Mouse (Mus musculus) heart, embryonic 16.5 days (tissue): ENCODE data around the gene Lypla2. TPM values are rescaled to one million over a fixed set of nuclear protein-coding genes. Genes with fewer than 3 reads are reported as not detected.
"Not testable (repeated sequence)": the region's sequence is repeated elsewhere in the genome, so short reads cannot be mapped to it uniquely, and the experiment has no call there.

Experiments
- ATAC-seq: fragments of 200-750 bp; cut with Nextera tagmentation; replicated peaks from 2 replicates; pipeline ENCODE4 v1.8.0; 2017; ENCODE audit warnings: moderate number of reproducible peaks; ENCODE audit not compliant: insufficient read depth, low FRiP score; ENCODE audit errors: extremely low read depth
- H3K27ac ChIP-seq: fragments of 300-500 bp; sonication (generic); 2 replicates; pipeline ENCODE4 v1.5.1; 2014; ENCODE audit warnings: mild to moderate bottlenecking, low read length, control low read depth, moderate library complexity
- H3K27me3 ChIP-seq: fragments of 300-500 bp; sonication (generic); 2 replicates; pipeline ENCODE4 v1.6.1; 2014; ENCODE audit warnings: low read length, mixed read lengths; ENCODE audit not compliant: control insufficient read depth, insufficient read depth
- H3K36me3 ChIP-seq: fragments of 300-500 bp; sonication (generic); 2 replicates; pipeline ENCODE4 v1.6.1; 2014; ENCODE audit not compliant: control insufficient read depth, insufficient read depth
- H3K4me1 ChIP-seq: fragments of 300-500 bp; sonication (generic); 2 replicates; pipeline ENCODE4 v1.6.1; 2014; ENCODE audit warnings: low read length, mixed read lengths; ENCODE audit not compliant: control insufficient read depth, insufficient read depth
- H3K4me2 ChIP-seq: fragments of 300-500 bp; sonication (generic); 2 replicates; pipeline ENCODE4 v1.6.1; 2014; ENCODE audit warnings: low read depth, mild to moderate bottlenecking, control low read depth, low read length
- H3K4me3 ChIP-seq: fragments of 300-500 bp; sonication (generic); 2 replicates; pipeline ENCODE4 v1.5.1; 2014; ENCODE audit warnings: mild to moderate bottlenecking, control low read depth, low read length
- H3K9ac ChIP-seq: fragments of 300-500 bp; sonication (generic); 2 replicates; pipeline ENCODE4 v1.6.1; 2014; ENCODE audit warnings: low read length, control low read depth
- H3K9me3 ChIP-seq: fragments of 300-500 bp; sonication (generic); replicated peaks from 2 replicates; pipeline ENCODE4 v1.6.1; 2016; ENCODE audit warnings: low read length; ENCODE audit not compliant: control insufficient read depth
- WGBS: fragments of 180-500 bp; shearing (Covaris S2); extraction: QIAGEN DNeasy Blood & Tissue Kit; methylation state at CpG from one replicate; pipeline ENCODE4 v1.1.7; 2014; 5-methylcytosine and 5-hydroxymethylcytosine counted together
- polyA plus RNA-seq: library from polyadenylated mRNA; unstranded; fragments of >200 nt; fragmentation: Nextera tagmentation; extraction: Ambion mirVana; gene quantifications from 2 replicates; pipeline ENCODE4 v1.2.1, GENCODE M21; 2015

The Lypla2 gene
- polyA plus RNA-seq, 1 experiment from 2014 or later, result 73.2 TPM

- no peak for ATAC-seq
- H3K4me2 ChIP-seq, result no peak overlapping the region
- H3K9ac ChIP-seq, result no peak overlapping the region
- H3K4me1 ChIP-seq, result peaks cover 8% of the 10 kb centered on the region
- no peaks in the 10 kb centered on the region for H3K9me3 ChIP-seq
- 68% methylated on average over 7 of the region's 7 CpGs for WGBS
- H3K4me3 ChIP-seq, result no peak overlapping the region
- H3K27me3 ChIP-seq, result no peaks in the 10 kb centered on the region
- peaks cover 13% of the 10 kb centered on the region for H3K36me3 ChIP-seq
- H3K27ac ChIP-seq, result no peak overlapping the region
Observed at GRCm38 (mm10) chr4:135981524-135982063, 9.2 kb upstream of the Lypla2 start.

DNA sequence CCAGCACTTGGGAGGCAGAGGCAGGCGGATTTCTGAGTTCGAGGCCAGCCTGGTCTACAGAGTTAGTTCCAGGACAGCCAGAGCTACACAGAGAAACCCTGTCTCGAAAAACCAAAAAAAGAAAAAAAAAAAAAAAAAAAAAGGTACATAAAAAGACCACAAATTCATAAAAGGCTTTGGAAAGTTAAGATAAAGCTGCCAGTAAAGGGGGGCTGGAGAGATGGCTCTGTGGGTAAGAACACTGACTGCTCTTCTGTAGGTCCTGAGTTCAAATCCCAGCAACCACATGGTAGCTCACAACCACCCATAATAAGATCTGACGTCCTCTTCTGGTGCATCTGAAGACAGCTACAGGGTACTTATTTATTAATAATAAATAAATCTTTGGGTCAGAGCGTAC, 7.8 kb upstream of the Lypla2 start:
- not testable (repeated sequence) for H3K9me3 ChIP-seq, ATAC-seq, H3K9ac ChIP-seq, H3K4me2 ChIP-seq, H3K4me3 ChIP-seq, H3K27me3 ChIP-seq, H3K4me1 ChIP-seq, H3K27ac ChIP-seq
- WGBS, result 89% methylated on average over 5 of the region's 5 CpGs
- H3K36me3 ChIP-seq, result peaks cover 24% of the 10 kb centered on the region

DNA sequence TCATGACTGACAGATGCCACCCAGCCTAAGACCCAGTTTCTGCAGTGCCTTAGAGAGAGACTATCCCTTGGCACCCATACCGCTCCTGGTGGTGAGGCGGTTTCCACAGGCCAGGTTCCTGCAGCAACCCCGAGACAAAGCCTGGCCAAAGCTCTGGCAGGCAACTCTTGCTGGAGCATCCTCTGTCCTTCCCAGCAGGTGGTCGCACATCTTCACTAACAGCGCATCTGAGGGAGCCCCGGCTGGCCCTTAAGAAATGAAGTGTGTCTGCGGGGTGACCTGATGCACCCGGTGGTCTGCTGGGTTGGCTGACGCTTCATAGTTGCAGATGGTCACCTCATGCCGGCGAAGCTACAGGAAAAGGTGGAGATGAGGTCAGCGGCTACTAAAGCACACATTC, 3.7 kb upstream of the Lypla2 start:
- peaks cover 23% of the 10 kb centered on the region for H3K36me3 ChIP-seq
- H3K9ac ChIP-seq, result no peak overlapping the region
- ATAC-seq, result no peak
- no peaks in the 10 kb centered on the region for H3K27me3 ChIP-seq
- WGBS, result 88% methylated on average over 12 of the region's 12 CpGs
- H3K27ac ChIP-seq, result no peak overlapping the region
- peaks cover 12% of the 10 kb centered on the region for H3K4me1 ChIP-seq
- no peak overlapping the region for H3K4me3 ChIP-seq
- H3K4me2 ChIP-seq, result no peak overlapping the region
- no peaks in the 10 kb centered on the region for H3K9me3 ChIP-seq

DNA sequence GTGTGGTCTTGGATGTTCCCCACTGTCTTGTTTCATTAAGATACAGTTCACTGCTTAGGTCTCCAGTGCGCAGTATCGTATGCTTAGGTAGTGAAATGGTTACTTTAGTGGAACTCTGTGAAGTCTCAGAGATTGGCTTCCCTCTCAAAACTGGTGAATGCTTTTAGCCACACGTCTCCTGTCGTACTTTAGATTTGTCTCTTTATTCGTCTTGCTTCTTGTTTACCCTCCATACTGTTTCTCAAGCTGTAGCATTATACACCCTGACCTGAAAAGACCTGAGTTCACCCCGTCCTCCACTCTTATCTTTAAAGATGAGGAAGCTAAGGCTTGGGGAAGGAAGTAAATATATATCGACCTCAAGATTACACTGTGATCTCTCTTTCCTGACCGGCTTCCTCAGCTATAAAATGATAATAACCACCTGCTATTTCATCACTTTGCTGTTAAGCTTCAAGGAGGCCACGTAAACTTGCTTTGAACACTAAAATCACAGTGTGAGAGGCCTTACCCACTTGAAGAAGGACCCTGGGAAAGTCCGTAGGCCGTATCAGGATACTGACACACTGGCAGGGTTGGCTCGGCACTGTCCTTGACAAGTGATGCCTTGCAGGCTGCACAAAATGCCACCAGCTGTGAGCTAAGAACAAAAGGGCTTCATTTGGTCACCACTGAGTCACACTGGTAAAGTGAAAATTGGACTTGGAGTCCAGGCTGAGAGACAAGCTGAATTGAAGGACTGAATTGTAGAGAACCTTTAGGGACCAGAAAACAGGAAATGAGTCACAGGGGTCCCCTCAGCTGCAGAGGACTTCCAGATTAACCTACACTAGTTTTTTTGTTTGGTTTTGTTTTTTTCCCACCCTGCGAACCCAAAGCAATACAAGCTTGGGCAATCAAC, 735 bp upstream of the Lypla2 start:
- peaks cover 38% of the 10 kb centered on the region for H3K36me3 ChIP-seq

GRCm38 (mm10) chr4:135971805-135972555, 446 bp downstream of the Lypla2 start:
- no peaks in the 10 kb centered on the region for H3K9me3 ChIP-seq
- peak overlapping the region; percentile 73 for H3K4me3 ChIP-seq
- peaks cover 12% of the 10 kb centered on the region for H3K4me1 ChIP-seq
- peak overlapping the region; percentile 47 for H3K27ac ChIP-seq
- under 1% methylated on average over 35 of the region's 35 CpGs for WGBS
- no peaks in the 10 kb centered on the region for H3K27me3 ChIP-seq
- H3K9ac ChIP-seq, result peak overlapping the region; percentile 83
- ATAC-seq, result peak; percentile 28; the same call in 1 of the 2 replicates
- H3K36me3 ChIP-seq, result peaks cover 48% of the 10 kb centered on the region
- peak overlapping the region; percentile 93 for H3K4me2 ChIP-seq

More for the DNA sequence above, 735 bp upstream of the Lypla2 start:
- H3K4me1 ChIP-seq, result peaks cover 12% of the 10 kb centered on the region
- H3K4me3 ChIP-seq, result peak overlapping the region; percentile 73
- peak overlapping the region; percentile 93 for H3K4me2 ChIP-seq
- peak overlapping the region; percentile 83; the same call in 1 of the 2 replicates for H3K9ac ChIP-seq
- H3K9me3 ChIP-seq, result no peaks in the 10 kb centered on the region
- no peak for ATAC-seq
- 49% methylated on average over 13 of the region's 13 CpGs for WGBS
- peak overlapping the region; percentile 4 for H3K27ac ChIP-seq
- H3K27me3 ChIP-seq, result no peaks in the 10 kb centered on the region

DNA sequence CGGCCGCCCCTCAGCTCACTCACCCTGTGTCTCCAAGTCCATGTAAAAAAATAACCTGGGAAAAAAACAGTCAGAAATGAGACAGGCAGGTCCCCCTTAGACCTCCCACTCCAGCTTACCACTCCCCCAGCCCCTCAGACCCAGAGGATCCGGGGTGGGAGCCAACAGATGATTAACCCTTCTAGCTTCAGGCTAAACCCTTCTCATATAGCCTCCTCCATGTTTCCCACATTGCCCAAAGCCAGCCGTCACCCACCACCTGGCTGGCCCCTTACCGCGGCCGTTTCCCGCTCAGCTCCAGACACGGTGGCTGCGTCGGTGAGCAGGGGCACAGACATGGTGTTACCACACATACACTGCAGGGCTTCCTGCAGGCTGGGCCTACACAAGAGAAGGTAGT, 1.8 kb downstream of the Lypla2 start:
- ATAC-seq, result no peak
- Histone ChIP-seq H3K27me3 (no peaks in the 10 kb centered on the region), H3K9ac (no peak overlapping the region), H3K4me3 (no peak overlapping the region), H3K4me2 (no peak overlapping the region), H3K36me3 (peaks cover 43% of the 10 kb centered on the region), H3K9me3 (no peaks in the 10 kb centered on the region), H3K27ac (no peak overlapping the region), H3K4me1 (peaks cover 12% of the 10 kb centered on the region)
- WGBS, result 85% methylated on average over 11 of the region's 11 CpGs

- ATAC-seq, result no peak
- no peak overlapping the region for H3K4me3 ChIP-seq
- H3K27me3 ChIP-seq, result no peaks in the 10 kb centered on the region
- H3K36me3 ChIP-seq, result peaks cover 34% of the 10 kb centered on the region
- H3K27ac ChIP-seq, result no peak overlapping the region
- no peak overlapping the region for H3K9ac ChIP-seq
- H3K4me2 ChIP-seq, result no peak overlapping the region
- peaks cover 23% of the 10 kb centered on the region for H3K4me1 ChIP-seq
- 83% methylated on average over 13 of the region's 13 CpGs for WGBS
- H3K9me3 ChIP-seq, result no peaks in the 10 kb centered on the region
Observed at GRCm38 (mm10) chr4:135969070-135969750, 3.2 kb downstream of the Lypla2 start.

DNA sequence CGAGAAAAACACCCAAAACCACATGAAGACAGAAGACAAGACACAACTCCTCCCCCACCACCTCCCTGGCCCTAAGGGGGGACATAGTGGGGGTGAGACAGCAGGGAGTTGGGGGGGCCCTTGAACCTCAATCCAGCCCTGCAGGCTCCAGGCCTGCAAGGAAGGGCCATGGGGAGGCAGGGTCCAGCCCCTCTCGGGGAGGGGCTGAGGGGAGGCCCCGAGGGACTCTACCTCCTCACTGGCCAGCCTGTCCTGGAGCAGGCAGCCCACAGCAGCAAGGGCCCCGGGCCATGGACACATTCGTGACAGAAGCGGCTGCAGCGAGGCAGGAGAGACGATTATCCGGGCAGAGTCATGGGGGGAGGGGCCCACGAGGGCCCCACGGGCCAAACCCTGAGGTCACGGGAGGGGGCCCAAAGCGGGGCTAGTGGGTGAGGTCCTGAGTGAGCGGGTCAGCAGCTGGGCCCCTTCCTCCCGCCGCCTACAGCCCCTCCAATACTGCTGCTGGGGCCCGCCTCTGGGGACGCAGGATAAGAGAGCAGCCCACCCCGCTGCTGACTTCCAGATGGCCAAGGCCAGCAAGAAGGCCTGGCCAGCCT, 4.1 kb downstream of the Lypla2 start:
- ATAC-seq, result no peak
- Histone ChIP-seq H3K4me3 (no peak overlapping the region), H3K9ac (no peak overlapping the region), H3K4me2 (no peak overlapping the region), H3K36me3 (peaks cover 34% of the 10 kb centered on the region), H3K27ac (no peak overlapping the region), H3K4me1 (peaks cover 25% of the 10 kb centered on the region), H3K9me3 (no peaks in the 10 kb centered on the region), H3K27me3 (no peaks in the 10 kb centered on the region)
- WGBS, result 73% methylated on average over 18 of the region's 19 CpGs
